15 mouse cellular contexts compared by ENCODE assay signal in the genomic region with DNA sequence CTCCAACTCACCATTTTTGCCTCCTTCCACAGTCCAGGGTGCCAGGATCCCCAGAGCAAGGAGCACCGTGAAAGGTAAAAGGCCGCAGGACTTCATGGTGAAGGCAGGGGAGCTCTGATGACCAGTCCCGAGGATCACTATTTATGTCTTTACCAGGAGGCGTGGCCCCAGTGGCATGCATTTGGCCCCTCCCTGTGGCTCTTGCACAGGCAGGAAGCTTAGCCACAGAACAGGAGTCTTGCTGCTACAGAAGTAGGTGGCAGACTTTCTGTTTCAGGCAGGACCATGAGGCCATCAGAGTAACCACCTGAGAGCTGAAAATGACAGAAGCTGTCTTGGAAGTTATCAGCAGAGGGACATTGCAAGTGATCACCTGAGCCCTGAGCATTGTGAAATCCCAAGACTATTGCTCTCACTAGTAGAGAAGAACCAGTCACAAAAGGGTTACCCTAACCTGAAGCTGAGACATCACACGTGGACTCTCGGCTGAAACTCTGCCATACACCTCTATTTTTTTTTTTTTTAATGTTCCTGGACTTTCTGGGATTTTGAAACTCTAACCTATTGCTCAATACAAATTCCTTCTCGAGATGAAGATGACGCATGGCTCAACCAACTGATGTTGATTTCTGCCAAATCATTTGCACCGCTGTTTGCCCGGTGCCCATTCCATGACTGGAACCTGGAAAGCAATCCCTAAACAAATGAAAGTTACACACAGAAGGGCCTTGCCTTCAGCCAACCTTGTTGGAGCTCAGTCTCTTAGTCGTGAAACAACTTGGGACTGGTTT. TPM values are rescaled to one million over a fixed set of nuclear protein-coding genes. Genes with fewer than 3 reads are reported as not detected.
DNase-seq lines count a peak whose midpoint lies in the region; ATAC-seq and TF ChIP-seq lines count a peak whose summit lies in the region.
"Had no signal": no experiment of that assay in that cellular context is flagged by ENCODE, and none has a peak within 500 bp of the region (broad histone marks: within the 10 kb centered on the region; RNA-seq: fewer than 3 reads in every experiment).

No protein-coding gene starts in this region.

- H3K27me3 ChIP-seq in liver, embryonic 15.5 days = 0 out of 2 replicates have a peak, but pooled peaks cover 5% of the 10 kb centered on the region
- H3K27me3 ChIP-seq in myocyte (ENCODE audit: control insufficient read depth, insufficient read depth, insufficient read length) = no peaks in the 10 kb centered on the region
- H3K27me3 ChIP-seq: forebrain, embryonic 12.5 days had no signal

- WGBS in liver, embryonic 15.5 days (ENCODE audit: insufficient replicate concordance) = 49% methylated on average over 11 of the region's 11 CpGs

- no peak overlapping the region for H3ac ChIP-seq in myocyte (ENCODE audit: control insufficient read depth, insufficient read length)

- H3K9ac ChIP-seq in liver, embryonic 15.5 days = no peak overlapping the region
- H3K9ac ChIP-seq: forebrain, embryonic 12.5 days; hindbrain, embryonic 14.5 days; kidney, embryonic 15.5 days had no signal

- TF ChIP-seq POLR2A in myocyte (IDR thresholded peaks at IDR 0.05; ENCODE audit: insufficient read length, low read depth) = no peak

- no peaks in the 10 kb centered on the region for H3K9me3 ChIP-seq in liver, embryonic 15.5 days (replicated peaks)
- H3K9me3 ChIP-seq: forebrain, embryonic 12.5 days; kidney, embryonic 15.5 days had no signal

- H3K4me3 ChIP-seq in liver, embryonic 15.5 days (replicated peaks) = no peak overlapping the region
- H3K4me3 ChIP-seq in myocyte = no peak overlapping the region
- H3K4me3 ChIP-seq: forebrain, embryonic 12.5 days; kidney, embryonic 15.5 days had no signal

- no peak for DNase-seq in liver
- peak; percentile 43 for DNase-seq in CD4-positive helper T cell, adult 2 months (ENCODE audit: low read depth, low spot score)
- peak; percentile 47 for DNase-seq in induced T-regulatory cell, adult 2 months (ENCODE audit: low read depth)
- DNase-seq in urinary bladder, postnatal 10 days (ENCODE audit: low spot score) = no peak
- no peak for DNase-seq in neural tube, embryonic 10.5 days (ENCODE audit: extremely low spot score, low spot score)
- DNase-seq in ovary, postnatal 36 days (ENCODE audit: low spot score) = no peak
- DNase-seq: cerebellum, adult 11-12 months had no signal

- H3K36me3 ChIP-seq in liver, embryonic 15.5 days (replicated peaks) = no peaks in the 10 kb centered on the region
- H3K36me3 ChIP-seq in myocyte (ENCODE audit: control insufficient read depth, insufficient read depth) = no peaks in the 10 kb centered on the region
- H3K36me3 ChIP-seq: forebrain, embryonic 12.5 days; kidney, embryonic 15.5 days had no signal

- no peaks in the 10 kb centered on the region for H3K79me2 ChIP-seq in myocyte (ENCODE audit: control insufficient read depth, insufficient read depth)

- no peak overlapping the region for H3K27ac ChIP-seq in liver, embryonic 15.5 days (replicated peaks)
- H3K27ac ChIP-seq: forebrain, embryonic 12.5 days; hindbrain, embryonic 14.5 days; kidney, embryonic 15.5 days had no signal

- no peak for ATAC-seq in liver, embryonic 15.5 days (ENCODE audit: insufficient read depth)

- peak overlapping the region; percentile 13; the same call in 1 of the 2 replicates for H3K4me2 ChIP-seq in liver, embryonic 15.5 days
- peak overlapping the region; percentile 46 for H3K4me2 ChIP-seq in myocyte (ENCODE audit: low read depth)
- H3K4me2 ChIP-seq: forebrain, embryonic 12.5 days; hindbrain, embryonic 14.5 days; kidney, embryonic 15.5 days had no signal

- no peaks in the 10 kb centered on the region for H3K4me1 ChIP-seq in liver, embryonic 15.5 days (replicated peaks)
- H3K4me1 ChIP-seq: kidney, embryonic 15.5 days had no signal

TF ChIP-seq in myocyte, 11 proteins besides CTCF, POLR2A, EP300 and RAD21:
- TF ChIP-seq USF1 (IDR thresholded peaks at IDR 0.05; ENCODE audit: low read depth) (no peak), CEBPB (IDR thresholded peaks at IDR 0.05; ENCODE audit: insufficient read depth, poor library complexity, severe bottlenecking) (peak; percentile 78), TCF12 (IDR thresholded peaks at IDR 0.05; ENCODE audit: insufficient read depth, poor library complexity, severe bottlenecking) (no peak), POLR2AphosphoS2 (IDR thresholded peaks at IDR 0.05; ENCODE audit: insufficient read length, low read depth) (no peak)

RNA-seq across cellular contexts. Expression of gene Svs5, which starts 23.8 kb away (rescaled TPM):
- not detected in 2 replicates for polyA plus RNA-seq in liver, embryonic 15.5 days (2015; fragmentation: Nextera tagmentation; extraction: Ambion mirVana)
- not detected for polyA plus RNA-seq in myocyte (2012; fragmentation: generic; extraction: Trizol)
- polyA plus RNA-seq: embryonic facial prominence, embryonic 11.5 days; forebrain, embryonic 12.5 days; heart, embryonic 14.5 days; hindbrain, embryonic 14.5 days; kidney, embryonic 15.5 days; lung, embryonic 16.5 days had no signal

RNA-seq across cellular contexts. Expression of gene Slpi, which starts 32.5 kb away (rescaled TPM):
- polyA plus RNA-seq in liver, embryonic 15.5 days (2015; fragmentation: Nextera tagmentation; extraction: Ambion mirVana) = 21.3 and 24.2 TPM in 2 replicates
- 9.4 TPM for polyA plus RNA-seq in myocyte (2012; fragmentation: generic; extraction: Trizol)

RNA-seq across cellular contexts. Expression of gene Svs6, which starts 39.8 kb away (rescaled TPM):
- polyA plus RNA-seq in liver, embryonic 15.5 days (2015; fragmentation: Nextera tagmentation; extraction: Ambion mirVana) = not detected in 2 replicates
- not detected for polyA plus RNA-seq in myocyte (2012; fragmentation: generic; extraction: Trizol)
- polyA plus RNA-seq: embryonic facial prominence, embryonic 11.5 days; forebrain, embryonic 12.5 days; heart, embryonic 14.5 days; hindbrain, embryonic 14.5 days; kidney, embryonic 15.5 days; lung, embryonic 16.5 days had no signal

RNA-seq across cellular contexts. Expression of gene Rbpjl, which starts 46.6 kb away (rescaled TPM):
- 0.07 and 0.63 TPM in 2 replicates for polyA plus RNA-seq in liver, embryonic 15.5 days (2015; fragmentation: Nextera tagmentation; extraction: Ambion mirVana)
- polyA plus RNA-seq in myocyte (2012; fragmentation: generic; extraction: Trizol) = 0.06 TPM
- polyA plus RNA-seq: embryonic facial prominence, embryonic 11.5 days had no signal

RNA-seq across cellular contexts. Expression of gene Matn4, which starts 48.6 kb away (rescaled TPM):
- polyA plus RNA-seq in liver, embryonic 15.5 days (2015; fragmentation: Nextera tagmentation; extraction: Ambion mirVana) = 0.28 and 0.32 TPM in 2 replicates
- polyA plus RNA-seq in myocyte (2012; fragmentation: generic; extraction: Trizol) = 0.01 TPM

Comparison
In these comparisons a context has a peak if more than half of its experiments do, and no peak if none do; other contexts are left out.
1. DNase-seq: peak in CD4-positive helper T cell, adult 2 months (single experiment) and induced T-regulatory cell, adult 2 months (single experiment); none in liver (single experiment), urinary bladder, postnatal 10 days (single experiment), neural tube, embryonic 10.5 days (single experiment) and ovary, postnatal 36 days (single experiment).